Mouse (Mus musculus) Patski (cell line): ENCODE measurements at regions not wholly inside any gene's neighbourhood (a gene's known extent, or its start where the extent isn't known, plus 50 kb on each side); places are given as distances from the start of the nearest gene placed in this dataset.

ENCODE experiments used
- ATAC-seq: fragments of 100-300 bp; one replicate; pipeline ENCODE4 v1.8.0; 2021
- CTCF ChIA-PET: fragments of 350-600 bp; sonication (Branson Sonifier 250); formaldehyde crosslinking; loops from one replicate; lab custom pipeline; 2022; ENCODE audit warnings: inconsistent platforms; lab: Charles Lee
- POLR2A ChIA-PET: fragments of 350-600 bp; sonication (Branson Sonifier 250); formaldehyde crosslinking; loops from one replicate; lab custom pipeline; 2022; ENCODE audit warnings: antibody characterized with exemption, inconsistent platforms; lab: Charles Lee
- DNase-seq: peaks from one replicate; pipeline ENCODE4 v3.0.0-alpha.2; 2011; ENCODE audit warnings: low read depth, low spot score
- H3K27me3 ChIP-seq: fragments of 371-371 bp; one replicate; pipeline ENCODE4 v1.5.1; 2021
- CTCF ChIP-seq: fragments of 100-300 bp; IDR thresholded peaks from one replicate; pipeline ENCODE4 v1.5.1; 2021
- in situ Hi-C: fragments of 300-500 bp; cut with MboI; formaldehyde crosslinking; loops from 3 replicates; pipeline ENCODE4 v1.11.1; 2018; ENCODE audit warnings: low pct_unique_long_range_greater_than_20kb, mixed read lengths

GRCm38 (mm10) chr7:83094899-83095298 lies 227.8 kb downstream of the Mex3b start:
- POLR2A ChIA-PET = interaction anchor here (0.7 kb wide), 1 partner anchor 235 kb away, joined by 4 read pairs; no protein-coding TSS in a partner anchor
- TF ChIP-seq CTCF = no peak
- CTCF ChIA-PET = interaction anchor here (0.8 kb wide), 1 partner anchor 10 kb away, joined by 3 read pairs; no protein-coding TSS in a partner anchor
- ATAC-seq = no peak
- in situ Hi-C loops = no loop called here
- no peak for DNase-seq
- peaks cover 2% of the 10 kb centered on the region for H3K27me3 ChIP-seq

- H3K27me3 ChIP-seq = peaks cover 4% of the 10 kb centered on the region
- POLR2A ChIA-PET = interaction anchor here (0.5 to 0.7 kb wide), 3 partner anchors 9 to 235 kb away, joined by 3 to 4 read pairs (median 3); no protein-coding TSS in a partner anchor
- CTCF ChIA-PET = no interaction called here
- TF ChIP-seq CTCF = no peak
- DNase-seq (no peak), ATAC-seq (no peak)
- in situ Hi-C loops = no loop called here
Observed at GRCm38 (mm10) chr7:83095593-83095992, 228.5 kb downstream of the Mex3b start.

GRCm38 (mm10) chr7:83104426-83104825 lies 237.3 kb downstream of the Mex3b start:
- CTCF ChIA-PET = no interaction called here
- POLR2A ChIA-PET = interaction anchor here (0.6 kb wide), 1 partner anchor 9 kb away, joined by 3 read pairs; no protein-coding TSS in a partner anchor
- no peak for ATAC-seq
- TF ChIP-seq CTCF = no peak
- in situ Hi-C loops = no loop called here
- peaks cover 4% of the 10 kb centered on the region for H3K27me3 ChIP-seq
- DNase-seq = no peak

GRCm38 (mm10) chr7:83105672-83106071 lies 238.5 kb downstream of the Mex3b start:
- CTCF ChIA-PET = no interaction called here
- in situ Hi-C loops = no loop called here
- POLR2A ChIA-PET = interaction anchor here (0.6 kb wide), 1 partner anchor 907 kb away, joined by 3 read pairs; no protein-coding TSS in a partner anchor
- H3K27me3 ChIP-seq = no peaks in the 10 kb centered on the region
- no peak for TF ChIP-seq CTCF
- ATAC-seq = no peak
- no peak for DNase-seq

GRCm38 (mm10) chr7:83111217-83111823 lies 244.2 kb downstream of the Mex3b start:
- in situ Hi-C loops = no loop called here
- DNase-seq (no peak), ATAC-seq (no peak)
- ChIA-PET CTCF (no interaction called here), POLR2A (no interaction called here)
- H3K27me3 ChIP-seq = peaks cover 14% of the 10 kb centered on the region
- TF ChIP-seq CTCF = no peak

- ATAC-seq (no peak), DNase-seq (no peak)
- ChIA-PET POLR2A (no interaction called here), CTCF (no interaction called here)
- in situ Hi-C loops = no loop called here
- TF ChIP-seq CTCF = no peak
- H3K27me3 ChIP-seq = peaks cover 20% of the 10 kb centered on the region
Observed at GRCm38 (mm10) chr7:83116487-83116886, 249.4 kb downstream of the Mex3b start.

GRCm38 (mm10) chr7:83117065-83117464 lies 249.9 kb downstream of the Mex3b start:
- peaks cover 19% of the 10 kb centered on the region for H3K27me3 ChIP-seq
- CTCF ChIA-PET = no interaction called here
- in situ Hi-C loops = no loop called here
- no peak for TF ChIP-seq CTCF
- POLR2A ChIA-PET = interaction anchor here (0.7 kb wide), 1 partner anchor 46 kb away, joined by 3 read pairs; no protein-coding TSS in a partner anchor
- DNase-seq (no peak), ATAC-seq (no peak)

GRCm38 (mm10) chr7:83126196-83126595 lies 259.1 kb downstream of the Mex3b start:
- ATAC-seq (no peak), DNase-seq (no peak)
- in situ Hi-C loops = no loop called here
- H3K27me3 ChIP-seq = peaks cover 39% of the 10 kb centered on the region
- CTCF ChIA-PET = interaction anchor here (0.8 kb wide), 1 partner anchor 19 kb away, joined by 3 read pairs; no protein-coding TSS in a partner anchor
- POLR2A ChIA-PET = interaction anchor here (0.7 kb wide), 1 partner anchor 12 kb away, joined by 5 read pairs; no protein-coding TSS in a partner anchor
- peak; percentile 24 for TF ChIP-seq CTCF

GRCm38 (mm10) chr7:83140216-83140615 lies 273.1 kb downstream of the Mex3b start:
- TF ChIP-seq CTCF = no peak

GRCm38 (mm10) chr7:83140658-83141057 lies 273.5 kb downstream of the Mex3b start:
- DNase-seq (no peak), ATAC-seq (no peak)
- peaks cover 4% of the 10 kb centered on the region for H3K27me3 ChIP-seq
- CTCF ChIA-PET = interaction anchor here (1.0 to 2.1 kb wide), 7 partner anchors 10 to 345 kb away, joined by 3 to 6 read pairs (median 4); no protein-coding TSS in a partner anchor
- POLR2A ChIA-PET = interaction anchor here (0.9 to 1.2 kb wide), 2 partner anchors 11 to 14 kb away, joined by 3 to 4 read pairs; no protein-coding TSS in a partner anchor
- TF ChIP-seq CTCF = peak; percentile 38
- in situ Hi-C loops = no loop called here

More at GRCm38 (mm10) chr7:83140216-83140615, 273.1 kb downstream of the Mex3b start:
- DNase-seq (no peak), ATAC-seq (no peak)
- CTCF ChIA-PET = interaction anchor here (1.3 to 2.1 kb wide), 6 partner anchors 10 to 342 kb away, joined by 3 to 6 read pairs (median 4); no protein-coding TSS in a partner anchor
- peaks cover 2% of the 10 kb centered on the region for H3K27me3 ChIP-seq
- in situ Hi-C loops = no loop called here
- POLR2A ChIA-PET = interaction anchor here (0.9 to 1.2 kb wide), 2 partner anchors 10 to 15 kb away, joined by 3 to 4 read pairs; no protein-coding TSS in a partner anchor

GRCm38 (mm10) chr7:83144018-83144417 lies 276.9 kb downstream of the Mex3b start:
- POLR2A ChIA-PET = no interaction called here
- H3K27me3 ChIP-seq = peaks cover 9% of the 10 kb centered on the region
- DNase-seq = no peak
- TF ChIP-seq CTCF = no peak
- ATAC-seq = no peak
- in situ Hi-C loops = no loop called here
- CTCF ChIA-PET = no interaction called here
